Mouse (Mus musculus) lung, postnatal 0 days (tissue): Measurements from ENCODE around the gene Dnah3.

Experiments used
- CTCF ChIP-seq: IDR thresholded peaks from 2 replicates; pipeline ENCODE4 v1.5.1; 2016; ENCODE audit warnings: antibody characterized with exemption, mild to moderate bottlenecking
- EP300 ChIP-seq: IDR thresholded peaks from 2 replicates; pipeline ENCODE4 v1.6.1; 2016; ENCODE audit warnings: antibody characterized with exemption, mild to moderate bottlenecking, control low read depth

DNA sequence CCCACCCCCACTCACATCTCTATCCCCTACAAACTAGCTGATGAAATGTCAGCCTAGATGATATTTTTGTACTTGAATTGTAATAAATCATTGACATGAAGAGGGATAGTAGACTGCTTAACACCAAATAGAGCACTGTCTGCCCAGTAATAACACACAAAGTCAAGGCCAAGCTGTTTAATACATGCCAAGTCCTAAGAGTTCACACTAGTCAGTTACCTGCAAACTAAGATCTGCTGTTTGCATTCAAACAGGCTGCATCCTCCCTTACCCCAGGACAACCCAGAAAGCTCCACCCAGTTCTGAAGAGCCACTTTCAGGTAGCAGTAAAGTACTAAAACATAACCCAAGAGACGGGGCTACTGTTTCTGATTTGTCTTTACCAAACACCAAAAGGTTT, 202.9 kb downstream of the Dnah3 start:
- TF ChIP-seq CTCF (no peak), EP300 (no peak)
